Mouse (Mus musculus): ENCODE data around the gene Sipa1l1.

GRCm38 (mm10) chr12:82400783-82401182 lies 231.7 kb downstream of the Sipa1l1 start:
- TF ChIP-seq POLR2A (IDR thresholded peaks at IDR 0.05; ENCODE audit: low read depth, low read length) (no peak), CTCF (IDR thresholded peaks at IDR 0.05; ENCODE audit: borderline replicate concordance, insufficient read depth, low read length) (no peak)

Measured in embryonic fibroblast, embryonic 13.5 days (primary cell).